Mouse (Mus musculus): ENCODE measurements around the gene Babam2. TPM values are rescaled to one million over a fixed set of nuclear protein-coding genes. Genes with fewer than 3 reads are reported as not detected.
A peak's percentile ranks its signal among the peaks of the same experiment; 100 is the strongest.

The Babam2 gene
- polyA plus RNA-seq, 1 experiment: 18.4 TPM

DNA sequence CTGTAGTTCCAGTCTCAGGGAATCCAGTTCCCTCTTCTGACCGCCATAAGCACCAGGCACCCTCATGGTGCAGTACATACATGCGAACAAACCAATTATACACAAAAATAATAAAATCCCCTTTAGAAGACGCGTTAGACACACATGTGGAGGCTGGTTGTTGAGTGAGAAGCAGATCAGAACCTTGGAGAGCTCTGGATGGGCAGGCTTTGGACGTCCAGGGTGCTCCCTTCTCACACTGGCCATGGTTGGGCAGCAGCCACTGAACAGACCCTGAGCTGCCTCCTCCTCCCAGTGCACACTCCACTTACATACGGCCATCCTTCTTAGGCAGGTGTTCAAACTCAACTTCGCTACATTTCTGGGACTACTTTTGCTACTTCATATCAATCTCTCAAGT lies 117.6 kb downstream of the Babam2 start:
- WGBS: 87% methylated on average over 7 of the region's 7 CpGs
- no peak overlapping the region for H3K4me3 ChIP-seq (ENCODE audit: low read depth, low read length)
- H3K27me3 ChIP-seq (ENCODE audit: control insufficient read depth, insufficient read depth, low read length): no peaks in the 10 kb centered on the region
- TF ChIP-seq POLR2A (IDR thresholded peaks at IDR 0.05; ENCODE audit: low read depth, low read length) (no peak), CTCF (IDR thresholded peaks at IDR 0.05; ENCODE audit: extremely low read depth, insufficient read length, insufficient replicate concordance, low read depth, low read length) (no peak)
- H3K4me1 ChIP-seq (ENCODE audit: control insufficient read depth, insufficient read depth, insufficient read length, low read length): peaks cover 5% of the 10 kb centered on the region; the same call in 1 of the 2 replicates
- H3K36me3 ChIP-seq (ENCODE audit: control insufficient read depth, insufficient read depth, low read length): no peaks in the 10 kb centered on the region
- H3K27ac ChIP-seq (ENCODE audit: insufficient read depth, low read depth, low read length): no peak overlapping the region

DNA sequence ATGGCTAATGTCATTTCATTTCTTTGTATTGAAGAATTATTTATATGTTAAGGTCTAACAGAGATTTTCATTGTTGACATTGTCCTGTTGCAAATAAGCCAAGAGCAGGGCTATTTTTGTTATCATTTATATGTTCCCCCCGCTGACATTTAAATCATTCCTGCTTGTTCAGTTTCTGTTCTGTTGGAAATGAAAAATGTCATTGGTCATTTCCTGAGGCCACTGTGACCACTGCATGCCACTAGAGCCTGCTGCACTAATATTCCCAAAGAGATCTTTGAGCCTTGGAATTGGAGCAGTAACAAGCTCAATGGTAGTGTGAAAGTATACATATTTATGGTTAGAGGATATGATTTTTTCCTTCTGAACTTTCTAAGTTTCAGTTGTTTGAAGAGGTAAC lies 118.6 kb downstream of the Babam2 start:
- H3K4me1 ChIP-seq (ENCODE audit: control insufficient read depth, insufficient read depth, insufficient read length, low read length): peaks cover 2% of the 10 kb centered on the region; the same call in 1 of the 2 replicates
- no peaks in the 10 kb centered on the region for H3K27me3 ChIP-seq (ENCODE audit: control insufficient read depth, insufficient read depth, low read length)
- H3K27ac ChIP-seq (ENCODE audit: insufficient read depth, low read depth, low read length): no peak overlapping the region
- no peaks in the 10 kb centered on the region for H3K36me3 ChIP-seq (ENCODE audit: control insufficient read depth, insufficient read depth, low read length)
- WGBS: 79% methylated on average over 1 of the region's 1 CpGs
- TF ChIP-seq POLR2A (IDR thresholded peaks at IDR 0.05; ENCODE audit: low read depth, low read length) (no peak), CTCF (IDR thresholded peaks at IDR 0.05; ENCODE audit: extremely low read depth, insufficient read length, insufficient replicate concordance, low read depth, low read length) (no peak)
- no peak overlapping the region for H3K4me3 ChIP-seq (ENCODE audit: low read depth, low read length)

DNA sequence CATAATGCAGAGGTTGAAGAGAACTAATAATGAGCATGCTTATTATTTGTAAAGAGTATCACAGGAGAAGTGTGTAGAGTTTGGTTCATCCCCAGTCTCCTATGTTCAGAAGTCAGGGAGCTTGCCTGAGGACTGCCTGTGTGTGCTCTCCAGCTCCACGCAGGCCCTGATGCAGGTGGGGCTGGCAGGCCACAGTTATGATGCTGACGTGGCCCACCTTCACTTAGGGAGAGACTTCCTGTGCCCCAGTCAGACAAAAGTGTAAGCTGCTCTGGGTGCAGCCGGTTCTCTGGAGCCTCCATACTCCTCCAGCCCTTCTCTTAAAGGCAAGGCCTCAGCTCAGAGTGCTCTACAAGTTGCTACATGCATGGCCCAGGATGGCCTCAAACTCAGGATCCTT lies 123.3 kb downstream of the Babam2 start:
- Histone ChIP-seq H3K27me3 (ENCODE audit: control insufficient read depth, insufficient read depth, low read length) (no peaks in the 10 kb centered on the region), H3K4me3 (ENCODE audit: low read depth, low read length) (no peak overlapping the region), H3K27ac (ENCODE audit: insufficient read depth, low read depth, low read length) (no peak overlapping the region), H3K4me1 (ENCODE audit: control insufficient read depth, insufficient read depth, insufficient read length, low read length) (peaks cover 9% of the 10 kb centered on the region), H3K36me3 (ENCODE audit: control insufficient read depth, insufficient read depth, low read length) (no peaks in the 10 kb centered on the region; the same call in 1 of the 2 replicates)
- 88% methylated on average over 3 of the region's 3 CpGs for WGBS
- TF ChIP-seq POLR2A (IDR thresholded peaks at IDR 0.05; ENCODE audit: low read depth, low read length): no peak
- TF ChIP-seq CTCF (IDR thresholded peaks at IDR 0.05; ENCODE audit: extremely low read depth, insufficient read length, insufficient replicate concordance, low read depth, low read length): no peak

DNA sequence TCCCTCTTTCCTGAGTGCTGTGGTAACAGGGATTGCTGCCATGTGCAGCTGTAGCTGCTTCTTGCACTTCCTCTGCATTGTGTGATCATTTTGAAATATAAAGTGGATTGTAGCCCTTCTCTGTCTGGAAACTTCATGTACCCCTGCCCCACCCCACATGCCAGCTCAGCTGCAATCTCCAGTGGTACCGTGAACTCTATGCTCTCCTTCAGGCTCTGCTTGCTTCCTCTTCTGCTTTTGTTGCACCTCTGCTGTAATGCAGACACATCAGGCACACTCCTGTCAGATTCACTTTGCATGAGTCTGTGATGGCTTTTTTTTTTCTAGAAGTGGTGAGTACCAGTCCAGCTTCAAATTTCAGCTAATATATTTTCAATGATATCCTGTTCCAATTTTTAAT lies 123.7 kb downstream of the Babam2 start:
- Histone ChIP-seq H3K27me3 (ENCODE audit: control insufficient read depth, insufficient read depth, low read length) (no peaks in the 10 kb centered on the region), H3K36me3 (ENCODE audit: control insufficient read depth, insufficient read depth, low read length) (no peaks in the 10 kb centered on the region; the same call in 1 of the 2 replicates), H3K4me1 (ENCODE audit: control insufficient read depth, insufficient read depth, insufficient read length, low read length) (peaks cover 9% of the 10 kb centered on the region), H3K4me3 (ENCODE audit: low read depth, low read length) (no peak overlapping the region), H3K27ac (ENCODE audit: insufficient read depth, low read depth, low read length) (no peak overlapping the region)
- TF ChIP-seq POLR2A (IDR thresholded peaks at IDR 0.05; ENCODE audit: low read depth, low read length): no peak
- no peak for TF ChIP-seq CTCF (IDR thresholded peaks at IDR 0.05; ENCODE audit: extremely low read depth, insufficient read length, insufficient replicate concordance, low read depth, low read length)
- WGBS: 86% methylated on average over 1 of the region's 1 CpGs

DNA sequence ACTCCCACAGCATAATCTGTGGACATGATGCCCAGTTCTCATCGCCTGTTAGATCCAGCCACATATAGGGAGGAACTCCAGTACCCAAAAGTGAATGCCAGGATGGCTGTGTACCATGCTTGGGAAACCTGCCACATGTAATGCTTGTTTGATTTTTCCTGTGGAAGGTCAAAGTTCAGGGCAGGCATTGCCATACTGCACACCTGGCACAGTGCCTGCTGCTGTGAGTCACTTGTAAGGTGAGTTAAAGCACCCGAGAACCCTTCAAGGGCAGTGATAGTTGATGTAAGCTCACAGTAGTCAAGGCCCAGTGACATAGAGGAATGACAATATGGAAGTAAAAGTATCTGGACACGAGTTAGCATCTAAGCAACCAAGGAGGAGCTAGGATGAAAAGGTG lies 126.2 kb downstream of the Babam2 start:
- no peaks in the 10 kb centered on the region; the same call in 1 of the 2 replicates for H3K36me3 ChIP-seq (ENCODE audit: control insufficient read depth, insufficient read depth, low read length)
- H3K4me1 ChIP-seq (ENCODE audit: control insufficient read depth, insufficient read depth, insufficient read length, low read length): peaks cover 12% of the 10 kb centered on the region
- WGBS: 21% methylated on average over 3 of the region's 3 CpGs
- no peak overlapping the region for H3K4me3 ChIP-seq (ENCODE audit: low read depth, low read length)
- H3K27ac ChIP-seq (ENCODE audit: insufficient read depth, low read depth, low read length): peak overlapping the region; percentile 38; the same call in 1 of the 2 replicates
- TF ChIP-seq POLR2A (IDR thresholded peaks at IDR 0.05; ENCODE audit: low read depth, low read length) (no peak), CTCF (IDR thresholded peaks at IDR 0.05; ENCODE audit: extremely low read depth, insufficient read length, insufficient replicate concordance, low read depth, low read length) (no peak)
- H3K27me3 ChIP-seq (ENCODE audit: control insufficient read depth, insufficient read depth, low read length): no peaks in the 10 kb centered on the region

DNA sequence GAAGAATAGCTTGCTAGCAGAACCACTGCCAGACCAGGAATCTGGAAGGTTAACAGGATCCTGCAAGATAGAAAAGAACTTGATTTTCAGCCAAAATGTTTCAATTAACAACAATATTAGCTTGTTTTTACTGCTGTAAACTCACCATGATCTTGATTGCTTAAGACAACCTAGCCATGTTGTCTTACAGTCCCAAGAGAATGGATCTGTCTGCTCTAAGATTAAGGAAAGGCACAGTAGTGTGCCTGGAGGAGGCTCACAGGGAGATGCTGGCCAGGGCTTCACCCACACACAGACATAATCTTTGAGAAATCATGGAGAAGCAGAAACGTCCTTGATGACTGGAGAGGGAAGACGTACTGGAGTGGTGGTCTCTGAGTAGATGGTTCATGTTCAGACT lies 126.6 kb downstream of the Babam2 start:
- Histone ChIP-seq H3K36me3 (ENCODE audit: control insufficient read depth, insufficient read depth, low read length) (no peaks in the 10 kb centered on the region; the same call in 1 of the 2 replicates), H3K4me3 (ENCODE audit: low read depth, low read length) (no peak overlapping the region), H3K27ac (ENCODE audit: insufficient read depth, low read depth, low read length) (peak overlapping the region; percentile 38; the same call in 1 of the 2 replicates), H3K27me3 (ENCODE audit: control insufficient read depth, insufficient read depth, low read length) (no peaks in the 10 kb centered on the region), H3K4me1 (ENCODE audit: control insufficient read depth, insufficient read depth, insufficient read length, low read length) (peaks cover 15% of the 10 kb centered on the region)
- TF ChIP-seq CTCF (IDR thresholded peaks at IDR 0.05; ENCODE audit: extremely low read depth, insufficient read length, insufficient replicate concordance, low read depth, low read length) (no peak), POLR2A (IDR thresholded peaks at IDR 0.05; ENCODE audit: low read depth, low read length) (no peak)
- 89% methylated on average over 2 of the region's 2 CpGs for WGBS

DNA sequence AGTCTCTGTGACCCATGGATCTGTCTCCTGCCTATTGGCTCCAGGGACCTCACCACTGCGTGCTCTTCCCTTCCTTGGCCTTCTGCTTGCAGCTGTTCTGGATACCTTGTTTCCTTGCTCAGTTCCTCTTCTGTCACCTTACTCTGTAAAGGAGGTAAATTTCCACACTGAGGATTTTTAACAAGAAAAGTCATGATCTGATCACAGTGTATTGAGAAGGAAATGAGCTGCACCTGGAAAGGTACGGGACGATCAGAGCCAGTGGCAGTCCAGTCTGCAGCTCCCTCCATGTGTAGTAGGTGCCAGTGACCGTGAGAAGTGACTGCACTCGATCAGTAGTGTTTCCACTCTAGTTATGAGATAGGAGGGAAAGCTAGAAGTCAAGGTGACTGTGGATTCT lies 129.8 kb downstream of the Babam2 start:
- Histone ChIP-seq H3K27ac (ENCODE audit: insufficient read depth, low read depth, low read length) (no peak overlapping the region), H3K27me3 (ENCODE audit: control insufficient read depth, insufficient read depth, low read length) (no peaks in the 10 kb centered on the region), H3K4me1 (ENCODE audit: control insufficient read depth, insufficient read depth, insufficient read length, low read length) (peaks cover 15% of the 10 kb centered on the region), H3K4me3 (ENCODE audit: low read depth, low read length) (no peak overlapping the region), H3K36me3 (ENCODE audit: control insufficient read depth, insufficient read depth, low read length) (no peaks in the 10 kb centered on the region; the same call in 1 of the 2 replicates)
- WGBS: 96% methylated on average over 5 of the region's 5 CpGs
- TF ChIP-seq POLR2A (IDR thresholded peaks at IDR 0.05; ENCODE audit: low read depth, low read length) (no peak), CTCF (IDR thresholded peaks at IDR 0.05; ENCODE audit: extremely low read depth, insufficient read length, insufficient replicate concordance, low read depth, low read length) (no peak)

All from small intestine, adult 2 months (tissue).